Mouse (Mus musculus) bone marrow, adult 2 months (tissue): ENCODE data around the gene Arhgef10l.

Experiments
- CTCF ChIP-seq: fragments of 200-500 bp; IDR thresholded peaks from 2 replicates; pipeline ENCODE4 v1.5.1; 2011; ENCODE audit warnings: low read length, control low read depth; ENCODE audit not compliant: control insufficient read depth, insufficient read depth
- POLR2A ChIP-seq: fragments of 200-500 bp; IDR thresholded peaks from 2 replicates; pipeline ENCODE4 v1.6.1; 2011; ENCODE audit warnings: low read depth, mild to moderate bottlenecking, control low read depth, low read length, borderline replicate concordance; ENCODE audit not compliant: control insufficient read depth

DNA sequence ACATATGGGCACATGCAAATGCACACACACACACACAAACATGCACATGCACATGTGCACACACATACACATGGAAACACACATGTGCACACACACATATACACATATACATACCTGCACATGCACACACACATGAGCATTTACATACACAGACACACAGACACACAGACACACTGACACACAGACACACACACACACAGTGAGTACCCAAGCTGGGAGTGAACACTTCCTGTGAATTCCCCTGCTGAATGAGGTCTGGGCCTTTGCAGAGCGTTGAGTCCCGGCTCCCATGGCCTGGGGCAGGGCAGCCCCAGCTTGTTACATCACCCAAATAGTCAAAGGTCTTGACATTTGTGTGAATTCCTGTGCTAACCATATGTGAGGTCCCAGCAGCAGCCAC, 96.4 kb downstream of the Arhgef10l start:
- TF ChIP-seq CTCF (no peak), POLR2A (no peak)
